Mouse (Mus musculus): ENCODE results near the gene Tcf7l1.

Tcf7l1 gene

GRCm38 (mm10) chr6:72699467-72700126 is 89.5 kb downstream of the Tcf7l1 start:
- peak; percentile 63 for DNase-seq (ENCODE audit: low read depth, low spot score)

GRCm38 (mm10) chr6:72698559-72698958 is 90.5 kb downstream of the Tcf7l1 start:
- no peak for DNase-seq (ENCODE audit: low read depth, low spot score)

GRCm38 (mm10) chr6:72696601-72697335 is 92.3 kb downstream of the Tcf7l1 start:
- DNase-seq (ENCODE audit: low read depth, low spot score): no peak

GRCm38 (mm10) chr6:72694791-72695204 is 94.3 kb downstream of the Tcf7l1 start:
- no peak for DNase-seq (ENCODE audit: low read depth, low spot score)

- peak; percentile 48 for DNase-seq (ENCODE audit: low read depth, low spot score)
Observed at GRCm38 (mm10) chr6:72694047-72694790, 94.8 kb downstream of the Tcf7l1 start.

GRCm38 (mm10) chr6:72692469-72692868 is 96.6 kb downstream of the Tcf7l1 start:
- no peak for DNase-seq (ENCODE audit: low read depth, low spot score)

- DNase-seq (ENCODE audit: low read depth, low spot score): no peak
Observed at GRCm38 (mm10) chr6:72691549-72691948, 97.5 kb downstream of the Tcf7l1 start.

GRCm38 (mm10) chr6:72690595-72690994 is 98.5 kb downstream of the Tcf7l1 start:
- DNase-seq (ENCODE audit: low read depth, low spot score): peak; percentile 72

GRCm38 (mm10) chr6:72690001-72690400 is 99.1 kb downstream of the Tcf7l1 start:
- DNase-seq (ENCODE audit: low read depth, low spot score): no peak

GRCm38 (mm10) chr6:72689046-72689445 is 100.0 kb downstream of the Tcf7l1 start:
- DNase-seq (ENCODE audit: low read depth, low spot score): no peak

GRCm38 (mm10) chr6:72685165-72685564 is 103.9 kb downstream of the Tcf7l1 start:
- no peak for DNase-seq (ENCODE audit: low read depth, low spot score)

- DNase-seq (ENCODE audit: low read depth, low spot score): no peak
Observed at GRCm38 (mm10) chr6:72684260-72684805, 104.7 kb downstream of the Tcf7l1 start.

- no peak for DNase-seq (ENCODE audit: low read depth, low spot score)
Observed at GRCm38 (mm10) chr6:72682238-72682637, 106.8 kb downstream of the Tcf7l1 start.

GRCm38 (mm10) chr6:72680936-72681335 is 108.1 kb downstream of the Tcf7l1 start:
- no peak for DNase-seq (ENCODE audit: low read depth, low spot score)

- DNase-seq (ENCODE audit: low read depth, low spot score): peak; percentile 36
Observed at GRCm38 (mm10) chr6:72678631-72679030, 110.4 kb downstream of the Tcf7l1 start.

GRCm38 (mm10) chr6:72677510-72678220 is 111.4 kb downstream of the Tcf7l1 start:
- peak; percentile 98 for DNase-seq (ENCODE audit: low read depth, low spot score)

GRCm38 (mm10) chr6:72677079-72677478 is 112.0 kb downstream of the Tcf7l1 start:
- DNase-seq (ENCODE audit: low read depth, low spot score): no peak

GRCm38 (mm10) chr6:72676376-72676775 is 112.7 kb downstream of the Tcf7l1 start:
- peak; percentile 66 for DNase-seq (ENCODE audit: low read depth, low spot score)

- DNase-seq (ENCODE audit: low read depth, low spot score): no peak
Observed at GRCm38 (mm10) chr6:72673751-72674150, 115.3 kb downstream of the Tcf7l1 start.

- DNase-seq (ENCODE audit: low read depth, low spot score): no peak
Observed at GRCm38 (mm10) chr6:72671129-72671528, 117.9 kb downstream of the Tcf7l1 start.

- DNase-seq (ENCODE audit: low read depth, low spot score): peak; percentile 66
Observed at GRCm38 (mm10) chr6:72667021-72667420, 122.0 kb downstream of the Tcf7l1 start.
